16 mouse cellular contexts compared by ENCODE assay signal in the genomic region with DNA sequence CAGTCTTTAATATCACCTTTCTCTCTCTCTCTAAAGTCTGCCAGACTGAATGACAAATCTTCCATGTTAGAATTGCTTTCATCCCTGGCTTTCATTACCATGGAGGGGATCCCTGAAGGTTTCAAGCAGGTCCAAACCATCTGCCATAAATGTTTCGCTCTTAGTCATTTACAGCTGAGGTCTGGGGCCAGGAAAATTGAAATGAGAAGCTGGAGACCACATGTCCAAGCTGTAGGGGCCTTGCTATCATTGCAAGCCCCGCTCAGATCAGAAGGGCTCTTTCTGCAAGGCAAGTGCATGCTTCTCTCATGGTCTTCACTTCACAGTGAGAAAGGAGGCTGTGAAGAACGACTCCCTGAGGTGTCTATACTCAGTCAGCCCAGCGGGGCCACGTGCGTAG.
"Had no signal": no experiment of that assay in that cellular context is flagged by ENCODE, and none has a peak within 500 bp of the region (broad histone marks: within the 10 kb centered on the region; RNA-seq: fewer than 3 reads in every experiment).

No protein-coding gene starts in this region.

- H3K4me2 ChIP-seq: kidney, embryonic 15.5 days; limb, embryonic 13.5 days; liver, embryonic 12.5 days; lung, embryonic 14.5 days; neural tube, embryonic 12.5 days had no signal

- H3K27me3 ChIP-seq: kidney, embryonic 15.5 days; limb, embryonic 13.5 days; liver, embryonic 12.5 days; neural tube, embryonic 12.5 days had no signal

- H3K36me3 ChIP-seq: midbrain, embryonic 10.5 days; neural tube, embryonic 12.5 days had no signal

- H3K9ac ChIP-seq: kidney, embryonic 15.5 days; limb, embryonic 13.5 days; liver, embryonic 12.5 days; lung, embryonic 14.5 days; neural tube, embryonic 12.5 days had no signal

- ATAC-seq: liver, embryonic 12.5 days had no signal

- H3K9me3 ChIP-seq: liver, embryonic 12.5 days; midbrain, embryonic 10.5 days; neural tube, embryonic 12.5 days had no signal

- H3K4me1 ChIP-seq: kidney, embryonic 15.5 days; liver, embryonic 12.5 days; midbrain, embryonic 10.5 days had no signal

- DNase-seq: kidney, postnatal 25 days; layer of hippocampus, adult 9-11 months; layer of hippocampus, postnatal 36 days; lung, embryonic 14.5 days; lung, postnatal 10 days; lung, postnatal 4 days; midbrain, embryonic 14.5 days; right cerebral cortex, adult 18-20 months; right cerebral cortex, postnatal 25 days; thymus, postnatal 36 days had no signal

- H3K27ac ChIP-seq: kidney, embryonic 15.5 days; limb, embryonic 13.5 days; liver, embryonic 12.5 days; midbrain, embryonic 10.5 days; neural tube, embryonic 12.5 days had no signal

- H3K4me3 ChIP-seq: kidney, embryonic 15.5 days; limb, embryonic 13.5 days; liver, embryonic 12.5 days; midbrain, embryonic 10.5 days; myocyte; neural tube, embryonic 12.5 days had no signal
